Mouse (Mus musculus): ENCODE results near the gene Smchd1. TPM values are rescaled to one million over a fixed set of nuclear protein-coding genes. Genes with fewer than 3 reads are reported as not detected.

Smchd1 gene
- total RNA-seq (2015; ENCODE audit: low replicate concordance) (49.4 and 60.6 TPM in 2 replicates), total RNA-seq (2017; ENCODE audit: low replicate concordance) (51.0 and 65.6 TPM in 2 replicates)

- peak; percentile 91 for ATAC-seq (replicated peaks; ENCODE audit: low FRiP score, poor library complexity, severe bottlenecking)
Observed at GRCm38 (mm10) chr17:71474762-71475704, at the start of gene Smchd1. Smchd1 (minus strand) TSS chr17:71475343.

- no peak for ATAC-seq (replicated peaks; ENCODE audit: low FRiP score, poor library complexity, severe bottlenecking)
Observed at GRCm38 (mm10) chr17:71510297-71510696, 35.2 kb upstream of the Smchd1 start.

GRCm38 (mm10) chr17:71506832-71507231, 31.7 kb upstream of the Smchd1 start:
- no peak for ATAC-seq (replicated peaks; ENCODE audit: low FRiP score, poor library complexity, severe bottlenecking)

- ATAC-seq (replicated peaks; ENCODE audit: low FRiP score, poor library complexity, severe bottlenecking): no peak
Observed at GRCm38 (mm10) chr17:71495784-71496183, 20.6 kb upstream of the Smchd1 start.

- ATAC-seq (replicated peaks; ENCODE audit: low FRiP score, poor library complexity, severe bottlenecking): no peak
Observed at GRCm38 (mm10) chr17:71491332-71491686, 16.2 kb upstream of the Smchd1 start.

GRCm38 (mm10) chr17:71490666-71491331, 15.7 kb upstream of the Smchd1 start:
- no peak for ATAC-seq (replicated peaks; ENCODE audit: low FRiP score, poor library complexity, severe bottlenecking)

DNA sequence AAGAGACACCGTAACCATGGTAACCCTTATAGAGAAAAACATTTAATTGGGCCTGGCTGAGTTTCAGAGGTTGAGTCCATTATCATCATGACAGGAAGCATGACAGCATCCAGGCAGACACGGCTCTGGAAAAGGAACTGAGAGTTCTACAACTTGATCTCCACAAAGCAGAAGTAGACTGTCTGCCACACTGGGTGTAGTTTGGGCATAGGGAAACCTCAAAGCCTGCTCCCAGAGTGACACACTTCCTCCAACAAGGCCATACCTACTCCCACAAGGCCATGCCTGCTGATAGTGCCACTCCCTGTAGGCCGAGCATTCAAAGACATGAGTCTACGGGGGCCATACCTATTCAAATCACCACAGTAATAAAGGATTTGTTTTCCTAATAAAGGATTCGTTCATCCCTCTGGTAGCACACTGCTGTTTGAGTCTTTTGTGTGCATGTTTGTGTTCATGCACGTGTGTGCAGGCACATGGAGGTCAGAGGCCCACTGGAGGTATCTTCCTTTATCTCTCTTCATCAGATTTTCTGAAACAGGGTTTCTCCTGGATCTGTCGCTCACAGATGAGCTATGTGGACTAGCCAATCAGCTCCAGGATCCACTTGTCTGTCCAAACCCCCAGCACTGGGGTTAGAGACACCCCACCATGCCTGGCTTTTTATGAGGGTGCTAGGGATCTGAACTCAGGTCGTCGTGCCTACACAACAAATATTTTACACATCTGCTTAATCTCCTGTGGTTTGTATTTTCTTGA, 14.7 kb upstream of the Smchd1 start:
- no peak for ATAC-seq (replicated peaks; ENCODE audit: low FRiP score, poor library complexity, severe bottlenecking)

- peak; percentile 27; the same call in 1 of the 2 replicates for ATAC-seq (replicated peaks; ENCODE audit: low FRiP score, poor library complexity, severe bottlenecking)
Observed at GRCm38 (mm10) chr17:71486231-71486851, 11.2 kb upstream of the Smchd1 start.

DNA sequence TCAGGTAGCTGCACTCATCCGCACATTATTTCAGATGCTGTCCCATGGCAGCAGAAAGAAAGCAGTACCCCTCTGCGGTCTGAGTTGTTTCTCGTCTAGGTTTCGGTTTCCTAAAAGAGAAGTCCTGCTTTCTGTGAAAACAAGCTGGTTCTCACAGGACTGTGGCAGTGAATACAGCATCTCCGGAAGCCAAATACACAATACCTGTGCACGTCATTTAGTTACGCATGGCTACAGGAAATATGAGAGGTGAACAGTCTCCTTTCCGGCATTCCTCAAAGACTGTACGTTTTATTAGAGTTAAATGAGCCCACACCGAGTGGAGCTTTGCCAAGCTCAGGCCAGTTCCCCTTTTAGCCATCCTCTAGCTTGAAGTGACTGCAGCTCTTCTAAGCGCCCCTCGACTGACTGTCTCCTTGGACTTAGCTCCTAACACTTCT, 10.7 kb upstream of the Smchd1 start:
- peak; percentile 60 for ATAC-seq (replicated peaks; ENCODE audit: low FRiP score, poor library complexity, severe bottlenecking)

- no peak for ATAC-seq (replicated peaks; ENCODE audit: low FRiP score, poor library complexity, severe bottlenecking)
Observed at GRCm38 (mm10) chr17:71484711-71485110, 9.6 kb upstream of the Smchd1 start.

DNA sequence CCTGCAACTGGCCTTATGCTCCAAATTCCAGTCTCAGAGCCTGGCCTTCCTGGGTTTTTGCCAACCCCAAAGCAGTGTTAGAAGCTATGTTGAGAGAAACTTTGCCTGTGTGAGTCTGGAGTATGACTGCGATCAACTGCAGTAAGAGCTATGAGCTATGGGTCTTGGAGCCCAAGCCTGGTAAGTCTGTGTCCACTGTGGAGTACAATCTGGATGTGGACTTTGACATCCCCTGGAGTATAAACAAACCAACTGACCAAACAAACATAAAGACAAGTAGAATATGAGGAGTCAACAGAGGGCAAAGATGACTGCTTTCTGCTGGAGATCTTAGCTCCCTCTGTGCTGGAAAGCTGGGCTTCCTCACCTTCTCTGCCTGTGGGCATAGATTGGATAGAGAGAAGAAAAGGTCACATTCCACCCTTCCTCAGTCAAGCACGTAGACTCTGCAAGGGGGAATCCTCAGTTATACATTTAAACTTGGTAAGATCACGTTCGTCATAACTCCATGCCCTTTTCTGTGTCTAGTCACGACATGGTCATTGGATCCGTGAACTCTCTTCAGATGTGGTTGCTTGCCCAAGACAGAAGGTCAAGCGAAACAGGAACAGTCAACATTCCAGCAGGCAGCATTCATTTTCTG, 8.4 kb upstream of the Smchd1 start:
- no peak for ATAC-seq (replicated peaks; ENCODE audit: low FRiP score, poor library complexity, severe bottlenecking)

DNA sequence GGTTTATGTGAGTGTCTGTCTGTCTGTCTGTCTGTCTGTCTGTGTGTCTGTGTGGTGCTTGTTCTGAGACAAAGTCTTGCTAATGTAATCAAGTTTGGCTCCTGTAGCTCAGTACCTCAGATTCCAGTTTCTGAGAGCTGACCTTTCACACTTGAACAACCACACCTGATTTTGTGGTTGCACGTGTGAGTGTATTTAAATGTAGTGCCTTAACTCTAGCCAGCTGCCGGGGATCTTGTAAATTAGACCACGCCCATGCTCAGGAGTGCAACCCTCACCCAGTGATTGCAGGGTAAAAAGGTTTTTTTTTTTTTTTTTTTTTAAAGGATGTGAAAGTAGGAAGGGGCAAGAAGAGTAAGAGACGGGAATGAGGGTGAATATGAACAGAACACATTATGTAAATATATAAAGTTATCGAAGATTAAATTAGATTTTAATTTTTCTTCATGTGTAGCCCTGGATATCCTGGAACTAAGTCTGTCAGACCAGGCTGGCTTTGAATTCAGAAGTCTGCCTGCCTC, 4.3 kb upstream of the Smchd1 start:
- no peak for ATAC-seq (replicated peaks; ENCODE audit: low FRiP score, poor library complexity, severe bottlenecking)

- no peak for ATAC-seq (replicated peaks; ENCODE audit: low FRiP score, poor library complexity, severe bottlenecking)
Observed at GRCm38 (mm10) chr17:71477481-71477880, 2.3 kb upstream of the Smchd1 start.

- ATAC-seq (replicated peaks; ENCODE audit: low FRiP score, poor library complexity, severe bottlenecking): no peak
Observed at GRCm38 (mm10) chr17:71476346-71477020, 1.3 kb upstream of the Smchd1 start.

DNA sequence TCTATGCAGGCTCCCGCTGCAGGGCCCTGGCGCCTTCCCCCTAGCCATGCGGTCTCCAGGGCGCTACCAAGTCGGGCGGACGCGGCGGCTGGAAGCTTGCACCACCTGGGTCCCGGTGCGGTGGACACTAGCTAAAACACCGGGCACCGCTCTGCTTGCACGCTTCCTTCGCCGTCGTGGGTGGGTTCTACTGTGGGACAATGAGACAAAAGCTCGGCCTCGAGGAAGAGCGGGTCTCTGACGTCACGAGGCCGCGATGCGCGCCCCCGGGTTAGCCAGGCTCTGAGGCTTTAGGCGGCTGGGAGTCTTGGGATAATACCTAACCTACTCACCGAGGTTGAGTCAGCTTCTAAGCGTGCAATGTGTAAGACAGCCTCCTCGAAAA, 554 bp upstream of the Smchd1 start:
- peak; percentile 50 for ATAC-seq (replicated peaks; ENCODE audit: low FRiP score, poor library complexity, severe bottlenecking)

DNA sequence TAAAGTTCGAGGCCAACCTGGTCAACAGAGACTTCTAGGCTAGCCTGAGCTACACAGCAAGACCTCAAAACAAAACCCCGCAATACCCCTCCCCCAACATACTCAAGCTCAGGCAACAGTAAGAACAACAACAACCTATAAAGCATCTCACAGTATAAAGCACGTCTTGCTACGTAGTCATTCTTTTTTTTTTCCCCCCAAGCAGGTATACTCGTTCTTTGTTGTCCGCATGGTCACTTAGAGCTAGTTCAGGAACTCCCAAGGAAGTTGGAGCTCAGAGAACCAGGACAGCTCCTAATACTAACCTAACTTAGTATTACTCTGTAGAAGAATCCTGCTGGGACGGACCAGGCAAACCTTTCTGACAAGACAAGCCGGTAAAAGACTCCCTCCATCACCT, 1.0 kb downstream of the Smchd1 start:
- ATAC-seq (replicated peaks; ENCODE audit: low FRiP score, poor library complexity, severe bottlenecking): peak; percentile 2

GRCm38 (mm10) chr17:71471261-71471660, 3.9 kb downstream of the Smchd1 start:
- no peak for ATAC-seq (replicated peaks; ENCODE audit: low FRiP score, poor library complexity, severe bottlenecking)

DNA sequence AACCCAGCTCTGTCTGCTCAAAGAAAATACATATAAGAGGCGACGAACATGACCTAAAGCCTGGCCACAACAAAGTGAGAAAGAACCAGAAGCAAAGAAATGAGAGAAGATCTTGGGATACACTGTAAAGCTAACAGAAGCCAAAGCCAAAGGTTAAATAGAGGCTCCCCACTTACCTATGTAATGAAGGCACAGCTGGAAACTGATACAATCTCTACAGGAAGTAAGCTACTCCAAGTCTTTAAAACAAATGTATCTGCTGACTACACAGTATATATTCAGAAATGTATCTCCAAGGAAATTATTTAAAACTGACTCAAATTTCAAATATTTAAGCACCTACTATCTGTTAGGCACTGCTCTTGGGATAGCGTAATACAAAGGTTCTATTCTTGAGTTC, 14.8 kb downstream of the Smchd1 start:
- no peak for ATAC-seq (replicated peaks; ENCODE audit: low FRiP score, poor library complexity, severe bottlenecking)

GRCm38 (mm10) chr17:71459818-71460217, 15.3 kb downstream of the Smchd1 start, which contains the start of gene Gm4707:
Gm4707 (minus strand) TSS chr17:71459918.
- no peak for ATAC-seq (replicated peaks; ENCODE audit: low FRiP score, poor library complexity, severe bottlenecking)
